Mouse (Mus musculus): Measurements from ENCODE around the gene Smarca4. TPM values are rescaled to one million over a fixed set of nuclear protein-coding genes. Genes with fewer than 3 reads are reported as not detected.
A peak's percentile ranks its signal among the peaks of the same experiment; 100 is the strongest.

The Smarca4 gene
- total and polyA plus RNA-seq, 2 experiments from 2014 or later, result 22.2 to 55.9 TPM

DNA sequence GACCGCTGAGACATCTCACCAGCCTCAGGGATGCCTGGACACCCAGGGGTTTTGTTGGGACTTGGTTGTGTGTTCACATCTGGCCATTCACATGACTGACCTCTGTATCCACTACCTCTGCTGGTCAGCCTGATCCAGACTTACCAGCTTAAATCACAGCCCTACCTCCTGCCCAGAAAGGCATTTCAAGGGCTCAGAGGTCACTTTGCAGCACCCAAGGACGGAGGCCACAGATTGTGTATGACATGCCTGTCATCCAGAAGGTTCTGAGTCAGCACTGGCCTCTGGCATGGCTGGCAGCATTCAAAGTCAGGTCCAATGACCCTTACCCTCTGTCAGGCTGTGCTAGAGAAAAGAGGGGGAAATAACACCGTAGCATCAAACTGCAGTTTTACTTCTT is 74.1 kb downstream of the Smarca4 start:
- H3K9ac ChIP-seq (replicated peaks; ENCODE audit: low read depth, low read length), result no peak overlapping the region
- H3K36me3 ChIP-seq (replicated peaks; ENCODE audit: control insufficient read depth, insufficient read depth, low read length), result peaks cover 69% of the 10 kb centered on the region
- H3K27ac ChIP-seq (ENCODE audit: low read depth), result no peak overlapping the region
- no peak overlapping the region for H3K4me3 ChIP-seq (ENCODE audit: low read depth, low read length)
- no peak for DNase-seq (ENCODE audit: low spot score)
- no peak for TF ChIP-seq EP300 (IDR thresholded peaks at IDR 0.05; ENCODE audit: low read depth)
- no peak for TF ChIP-seq CTCF (IDR thresholded peaks at IDR 0.05; ENCODE audit: low read depth)
- no peaks in the 10 kb centered on the region for H3K9me3 ChIP-seq (replicated peaks; ENCODE audit: control insufficient read depth, low read length)
- H3K27me3 ChIP-seq (ENCODE audit: control insufficient read depth, insufficient read depth, low read length), result no peaks in the 10 kb centered on the region
- ATAC-seq (ENCODE audit: insufficient read depth, low read depth), result peak; percentile 37; the same call in 1 of the 2 replicates
- WGBS, result 73% methylated on average over 3 of the region's 3 CpGs
- H3K4me2 ChIP-seq (ENCODE audit: low read depth, low read length), result no peak overlapping the region
- no peaks in the 10 kb centered on the region for H3K4me1 ChIP-seq (ENCODE audit: control insufficient read depth, insufficient read depth)

DNA sequence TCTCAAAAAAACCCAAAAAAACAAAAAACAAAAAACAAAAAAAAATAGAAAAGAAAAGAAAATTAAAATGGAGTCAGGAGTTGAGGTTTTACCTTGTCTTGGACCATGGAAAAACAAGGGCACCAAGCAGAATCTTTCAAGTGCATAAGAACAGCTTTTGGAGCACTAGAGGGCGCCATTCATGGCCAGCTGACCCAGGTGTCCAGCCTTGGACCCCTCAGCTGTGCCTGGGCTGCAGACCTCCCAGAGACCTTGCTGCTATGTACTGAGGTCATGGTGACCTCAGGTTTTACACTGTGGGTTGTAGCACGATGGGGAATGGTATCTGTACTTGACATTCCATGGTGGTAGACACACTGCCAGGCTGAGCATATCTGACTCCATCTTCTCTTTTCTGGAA is 75.9 kb downstream of the Smarca4 start:
- DNase-seq (ENCODE audit: low spot score) (peak; percentile 21), ATAC-seq (ENCODE audit: insufficient read depth, low read depth) (peak; percentile 55)
- WGBS, result 20% methylated on average over 2 of the region's 2 CpGs
- Histone ChIP-seq H3K36me3 (replicated peaks; ENCODE audit: control insufficient read depth, insufficient read depth, low read length) (peaks cover 68% of the 10 kb centered on the region), H3K9ac (replicated peaks; ENCODE audit: low read depth, low read length) (no peak overlapping the region), H3K27me3 (ENCODE audit: control insufficient read depth, insufficient read depth, low read length) (no peaks in the 10 kb centered on the region), H3K4me2 (ENCODE audit: low read depth, low read length) (no peak overlapping the region), H3K4me1 (ENCODE audit: control insufficient read depth, insufficient read depth) (no peaks in the 10 kb centered on the region), H3K27ac (ENCODE audit: low read depth) (no peak overlapping the region), H3K4me3 (ENCODE audit: low read depth, low read length) (no peak overlapping the region), H3K9me3 (replicated peaks; ENCODE audit: control insufficient read depth, low read length) (no peaks in the 10 kb centered on the region)
- no peak for TF ChIP-seq EP300 (IDR thresholded peaks at IDR 0.05; ENCODE audit: low read depth)
- peak; percentile 45 for TF ChIP-seq CTCF (IDR thresholded peaks at IDR 0.05; ENCODE audit: low read depth)

DNA sequence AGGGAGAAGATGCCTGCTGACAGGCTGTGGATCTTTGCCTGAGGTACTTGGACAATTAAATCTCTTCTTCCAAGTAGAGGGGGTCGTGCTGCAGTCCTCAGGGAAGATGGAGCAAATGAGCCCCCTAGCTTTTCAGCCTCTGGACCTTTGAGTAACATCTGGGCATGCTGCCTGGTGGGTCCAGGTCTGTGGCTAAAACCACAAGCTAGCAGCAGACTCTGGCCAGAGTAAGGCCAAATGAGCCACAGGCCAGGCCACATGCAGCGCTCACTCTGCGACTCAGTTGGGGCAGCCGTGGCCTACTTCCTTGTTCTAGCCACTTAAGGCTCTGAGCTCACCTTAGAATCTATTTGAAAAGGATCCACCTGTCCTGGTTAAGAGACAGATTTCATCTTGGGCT is 76.5 kb downstream of the Smarca4 start:
- Histone ChIP-seq H3K36me3 (replicated peaks; ENCODE audit: control insufficient read depth, insufficient read depth, low read length) (peaks cover 68% of the 10 kb centered on the region), H3K4me3 (ENCODE audit: low read depth, low read length) (no peak overlapping the region), H3K9me3 (replicated peaks; ENCODE audit: control insufficient read depth, low read length) (no peaks in the 10 kb centered on the region), H3K4me1 (ENCODE audit: control insufficient read depth, insufficient read depth) (no peaks in the 10 kb centered on the region), H3K27me3 (ENCODE audit: control insufficient read depth, insufficient read depth, low read length) (no peaks in the 10 kb centered on the region), H3K27ac (ENCODE audit: low read depth) (no peak overlapping the region), H3K9ac (replicated peaks; ENCODE audit: low read depth, low read length) (no peak overlapping the region), H3K4me2 (ENCODE audit: low read depth, low read length) (no peak overlapping the region)
- WGBS, result 97% methylated on average over 4 of the region's 4 CpGs
- no peak for DNase-seq (ENCODE audit: low spot score)
- TF ChIP-seq EP300 (IDR thresholded peaks at IDR 0.05; ENCODE audit: low read depth) (no peak), CTCF (IDR thresholded peaks at IDR 0.05; ENCODE audit: low read depth) (no peak)
- ATAC-seq (ENCODE audit: insufficient read depth, low read depth), result no peak

DNA sequence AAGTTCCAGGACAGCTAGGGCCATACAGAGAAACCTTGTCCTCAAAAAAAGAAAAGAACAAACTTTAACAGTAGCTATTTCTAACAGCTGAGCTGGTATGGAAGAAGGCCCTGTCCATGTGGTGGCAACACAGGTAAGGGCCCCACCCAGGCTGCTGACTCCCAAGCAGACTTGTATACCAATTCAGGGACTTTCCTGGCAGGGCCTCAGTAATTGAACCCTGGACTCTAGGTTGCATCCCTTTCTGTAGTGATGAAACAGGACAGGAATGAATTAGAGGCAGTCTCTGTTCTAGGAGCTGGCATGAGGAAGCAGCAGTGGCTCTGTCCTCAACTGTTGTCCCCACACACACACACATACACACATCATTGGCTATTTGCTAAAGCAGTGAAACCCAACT is 78.1 kb downstream of the Smarca4 start:
- H3K27ac ChIP-seq (ENCODE audit: low read depth), result no peak overlapping the region
- H3K4me2 ChIP-seq (ENCODE audit: low read depth, low read length), result no peak overlapping the region
- no peaks in the 10 kb centered on the region for H3K4me1 ChIP-seq (ENCODE audit: control insufficient read depth, insufficient read depth)
- H3K9me3 ChIP-seq (replicated peaks; ENCODE audit: control insufficient read depth, low read length), result no peaks in the 10 kb centered on the region
- ATAC-seq (ENCODE audit: insufficient read depth, low read depth), result no peak
- TF ChIP-seq EP300 (IDR thresholded peaks at IDR 0.05; ENCODE audit: low read depth) (no peak), CTCF (IDR thresholded peaks at IDR 0.05; ENCODE audit: low read depth) (no peak)
- H3K36me3 ChIP-seq (replicated peaks; ENCODE audit: control insufficient read depth, insufficient read depth, low read length), result peaks cover 67% of the 10 kb centered on the region
- H3K4me3 ChIP-seq (ENCODE audit: low read depth, low read length), result no peak overlapping the region
- H3K9ac ChIP-seq (replicated peaks; ENCODE audit: low read depth, low read length), result no peak overlapping the region
- DNase-seq (ENCODE audit: low spot score), result no peak
- H3K27me3 ChIP-seq (ENCODE audit: control insufficient read depth, insufficient read depth, low read length), result no peaks in the 10 kb centered on the region

DNA sequence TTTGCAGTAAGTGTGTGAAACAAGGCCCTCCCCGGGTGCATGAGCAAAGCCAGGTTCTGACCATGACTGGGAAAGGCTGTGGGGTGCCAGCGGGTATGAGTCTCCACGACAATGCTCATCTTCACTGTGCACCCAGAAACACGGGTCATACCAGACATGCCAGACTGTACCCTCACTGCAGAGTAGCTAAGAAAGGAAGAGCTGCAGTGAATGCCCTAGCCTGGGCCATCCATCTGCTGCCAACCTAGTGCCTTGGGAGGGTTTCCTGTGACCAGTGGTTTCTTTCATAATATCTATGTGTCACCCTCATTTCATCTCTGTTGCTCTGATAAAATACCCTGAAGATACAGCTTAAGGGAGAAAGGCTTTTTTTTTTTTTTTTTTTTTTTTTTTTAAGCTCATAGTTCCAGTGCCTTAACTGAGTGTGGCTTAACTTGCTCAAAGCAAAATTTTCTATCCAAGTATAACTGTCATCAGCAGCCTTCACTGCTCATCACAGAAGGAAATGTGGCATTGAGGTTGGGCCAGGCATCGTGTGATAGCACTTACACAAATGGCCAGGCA is 79.3 kb downstream of the Smarca4 start:
- WGBS, result 79% methylated on average over 5 of the region's 5 CpGs
- H3K27ac ChIP-seq (ENCODE audit: low read depth), result no peak overlapping the region
- H3K9me3 ChIP-seq (replicated peaks; ENCODE audit: control insufficient read depth, low read length), result no peaks in the 10 kb centered on the region
- no peak overlapping the region for H3K9ac ChIP-seq (replicated peaks; ENCODE audit: low read depth, low read length)
- no peaks in the 10 kb centered on the region for H3K4me1 ChIP-seq (ENCODE audit: control insufficient read depth, insufficient read depth)
- H3K36me3 ChIP-seq (replicated peaks; ENCODE audit: control insufficient read depth, insufficient read depth, low read length), result peaks cover 76% of the 10 kb centered on the region
- H3K4me3 ChIP-seq (ENCODE audit: low read depth, low read length), result no peak overlapping the region
- ATAC-seq (ENCODE audit: insufficient read depth, low read depth) (no peak), DNase-seq (ENCODE audit: low spot score) (no peak)
- no peak overlapping the region for H3K4me2 ChIP-seq (ENCODE audit: low read depth, low read length)
- H3K27me3 ChIP-seq (ENCODE audit: control insufficient read depth, insufficient read depth, low read length), result no peaks in the 10 kb centered on the region
- TF ChIP-seq CTCF (IDR thresholded peaks at IDR 0.05; ENCODE audit: low read depth), result no peak
- TF ChIP-seq EP300 (IDR thresholded peaks at IDR 0.05; ENCODE audit: low read depth), result no peak

DNA sequence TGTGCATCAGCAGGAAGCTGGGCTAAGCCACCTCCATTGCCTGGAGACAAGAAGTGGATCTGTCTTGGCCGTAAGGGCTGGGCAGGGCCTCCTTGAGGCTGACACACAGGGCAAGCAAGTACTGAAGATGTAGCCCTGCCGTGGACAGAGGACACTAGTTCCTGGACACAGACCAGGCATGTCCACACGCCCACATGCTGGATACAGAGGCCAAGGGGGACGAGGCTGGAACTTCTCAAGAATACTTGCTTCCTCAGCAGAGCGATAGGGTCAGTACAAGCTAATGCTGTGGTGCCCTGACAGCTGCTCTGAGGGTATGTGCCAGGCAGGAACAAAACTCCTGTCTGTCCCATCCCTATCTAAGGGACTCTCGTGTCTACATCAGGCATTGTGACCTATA is 81.2 kb downstream of the Smarca4 start:
- TF ChIP-seq EP300 (IDR thresholded peaks at IDR 0.05; ENCODE audit: low read depth) (no peak), CTCF (IDR thresholded peaks at IDR 0.05; ENCODE audit: low read depth) (no peak)
- no peak overlapping the region for H3K4me3 ChIP-seq (ENCODE audit: low read depth, low read length)
- no peak for DNase-seq (ENCODE audit: low spot score)
- H3K4me1 ChIP-seq (ENCODE audit: control insufficient read depth, insufficient read depth), result no peaks in the 10 kb centered on the region
- ATAC-seq (ENCODE audit: insufficient read depth, low read depth), result no peak
- H3K9me3 ChIP-seq (replicated peaks; ENCODE audit: control insufficient read depth, low read length), result no peaks in the 10 kb centered on the region
- H3K27me3 ChIP-seq (ENCODE audit: control insufficient read depth, insufficient read depth, low read length), result no peaks in the 10 kb centered on the region
- no peak overlapping the region for H3K9ac ChIP-seq (replicated peaks; ENCODE audit: low read depth, low read length)
- WGBS, result 74% methylated on average over 6 of the region's 6 CpGs
- H3K27ac ChIP-seq (ENCODE audit: low read depth), result no peak overlapping the region
- peaks cover 82% of the 10 kb centered on the region for H3K36me3 ChIP-seq (replicated peaks; ENCODE audit: control insufficient read depth, insufficient read depth, low read length)
- H3K4me2 ChIP-seq (ENCODE audit: low read depth, low read length), result no peak overlapping the region
